ENCODE assay signal across 25 mouse cellular contexts in the genomic region with DNA sequence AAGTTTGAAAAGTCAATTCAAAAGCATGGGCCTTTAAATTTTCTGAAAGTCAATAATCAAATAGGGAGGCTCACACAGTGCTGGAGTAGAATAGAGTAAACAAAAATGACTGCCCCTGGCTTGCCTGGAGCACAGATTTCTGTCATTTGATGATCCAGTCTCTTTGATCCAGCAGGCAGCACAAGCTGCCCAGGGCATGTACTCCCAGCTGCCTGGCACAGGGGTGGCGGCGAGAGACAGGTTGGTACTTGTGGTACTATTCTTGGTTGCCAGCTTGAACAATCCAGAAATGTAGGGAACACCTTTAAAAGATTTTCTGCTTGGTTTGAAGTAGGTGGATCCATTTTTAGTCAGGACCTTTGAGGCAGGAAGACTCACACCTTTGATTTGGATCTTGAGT. TPM values are rescaled to one million over a fixed set of nuclear protein-coding genes. Genes with fewer than 3 reads are reported as not detected.
DNase-seq lines count a peak whose midpoint lies in the region; ATAC-seq and TF ChIP-seq lines count a peak whose summit lies in the region.
"Had no signal": no experiment of that assay in that cellular context is flagged by ENCODE, and none has a peak within 500 bp of the region (broad histone marks: within the 10 kb centered on the region; RNA-seq: fewer than 3 reads in every experiment).

No protein-coding gene starts in this region.

- H3K9ac ChIP-seq in forebrain, embryonic 11.5 days (ENCODE audit: low read length) = no peak overlapping the region
- H3K9ac ChIP-seq: embryonic facial prominence, embryonic 13.5 days; embryonic facial prominence, embryonic 15.5 days; forebrain, embryonic 12.5 days had no signal

- no peak for DNase-seq in spleen, adult 2 months (ENCODE audit: low read depth in 1 of 2, low spot score in 2 of 2)
- no peak for DNase-seq in spleen, adult 18-20 months
- DNase-seq in urinary bladder, postnatal 14 days (ENCODE audit: low spot score) = peak; percentile 53
- DNase-seq in urinary bladder, postnatal 10 days (ENCODE audit: low spot score) = no peak
- peak; percentile 36 for DNase-seq in brain, adult 2 months (ENCODE audit: low read depth, low spot score)
- no peak for DNase-seq in left cerebral cortex, adult 18-20 months (ENCODE audit: low spot score in 2 of 2)
- no peak for DNase-seq in forebrain, embryonic 11.5 days (ENCODE audit: low spot score)
- DNase-seq: adrenal gland, adult 2 months; adrenal gland, postnatal 10 days; adrenal gland, postnatal 25 days; cerebellum, adult 11 months; cerebellum, adult 18-20 months; cerebellum, adult 8-10 months; cerebellum, adult 9-11 months; cerebellum, postnatal 14 days; cerebellum, postnatal 36 days; embryo, embryonic 11 days had no signal

- no peak for ATAC-seq in forebrain, embryonic 11.5 days (replicated peaks; ENCODE audit: low FRiP score)
- ATAC-seq: forebrain, embryonic 14.5 days; forebrain, embryonic 16.5 days had no signal

- H3K9me3 ChIP-seq in forebrain, embryonic 11.5 days (ENCODE audit: control insufficient read depth, low read length) = no peaks in the 10 kb centered on the region
- H3K9me3 ChIP-seq: embryonic facial prominence, embryonic 13.5 days; embryonic facial prominence, embryonic 15.5 days; forebrain, embryonic 12.5 days had no signal

- H3K4me2 ChIP-seq in forebrain, embryonic 11.5 days (ENCODE audit: low read depth, low read length, severe bottlenecking) = no peak overlapping the region
- H3K4me2 ChIP-seq: embryonic facial prominence, embryonic 13.5 days; embryonic facial prominence, embryonic 15.5 days; forebrain, embryonic 12.5 days had no signal

- H3K4me3 ChIP-seq in spleen, adult 2 months (ENCODE audit: extremely low read depth, insufficient read depth, insufficient read length) = no peak overlapping the region
- no peak overlapping the region for H3K4me3 ChIP-seq in macrophage (ENCODE audit: inconsistent target)
- H3K4me3 ChIP-seq in forebrain, embryonic 11.5 days (ENCODE audit: low read depth, low read length) = no peak overlapping the region
- H3K4me3 ChIP-seq: embryonic facial prominence, embryonic 13.5 days; embryonic facial prominence, embryonic 15.5 days; erythroblast, embryonic 14.5 days; forebrain, embryonic 12.5 days had no signal

- H3K36me3 ChIP-seq in spleen, adult 2 months (ENCODE audit: control insufficient read depth, insufficient read depth, low read length) = peaks cover 5% of the 10 kb centered on the region; the same call in 1 of the 2 replicates
- H3K36me3 ChIP-seq in macrophage (ENCODE audit: inconsistent target) = peaks cover 18% of the 10 kb centered on the region; the same call in 1 of the 2 replicates
- no peaks in the 10 kb centered on the region for H3K36me3 ChIP-seq in forebrain, embryonic 11.5 days (ENCODE audit: control insufficient read depth, insufficient read depth, low read length)
- H3K36me3 ChIP-seq: embryonic facial prominence, embryonic 13.5 days; embryonic facial prominence, embryonic 15.5 days; forebrain, embryonic 12.5 days had no signal

- TF ChIP-seq POLR2A in spleen, adult 2 months (IDR thresholded peaks at IDR 0.05; ENCODE audit: low read depth, low read length) = no peak

- H3K79me2 ChIP-seq in macrophage (ENCODE audit: inconsistent target) = peaks cover 90% of the 10 kb centered on the region

- H3K27me3 ChIP-seq in spleen, adult 2 months (ENCODE audit: control insufficient read depth, insufficient read depth, low read length) = no peaks in the 10 kb centered on the region
- no peaks in the 10 kb centered on the region for H3K27me3 ChIP-seq in forebrain, embryonic 11.5 days (ENCODE audit: control insufficient read depth, insufficient read depth, low read length)
- H3K27me3 ChIP-seq: embryonic facial prominence, embryonic 13.5 days; embryonic facial prominence, embryonic 15.5 days; forebrain, embryonic 12.5 days had no signal

- 93% methylated on average over 2 of the region's 2 CpGs for WGBS in spleen, adult 2 months
- WGBS in macrophage (ENCODE audit: missing documents) = 100% methylated on average over 2 of the region's 2 CpGs
- 92% methylated on average over 2 of the region's 2 CpGs for WGBS in forebrain, embryonic 11.5 days

- no peak for TF ChIP-seq CTCF in spleen, adult 2 months (IDR thresholded peaks at IDR 0.05; ENCODE audit: extremely low read depth, insufficient read depth, insufficient read length, insufficient replicate concordance)

- H3K27ac ChIP-seq in spleen, adult 2 months (ENCODE audit: insufficient read depth, low read length) = 0 out of 2 replicates have a peak overlapping the region, but pooled peaks have one; percentile 18
- H3K27ac ChIP-seq in macrophage = peak overlapping the region; percentile 84
- H3K27ac ChIP-seq in forebrain, embryonic 11.5 days (ENCODE audit: low read depth, low read length) = no peak overlapping the region
- H3K27ac ChIP-seq: embryonic facial prominence, embryonic 13.5 days; embryonic facial prominence, embryonic 15.5 days; forebrain, embryonic 12.5 days had no signal

- H3K4me1 ChIP-seq in spleen, adult 2 months (ENCODE audit: control insufficient read depth, insufficient read depth, insufficient read length) = peaks cover 8% of the 10 kb centered on the region
- 0 out of 2 replicates have a peak, but pooled peaks cover 2% of the 10 kb centered on the region for H3K4me1 ChIP-seq in forebrain, embryonic 11.5 days (replicated peaks; ENCODE audit: control insufficient read depth, insufficient read depth, low read length)
- H3K4me1 ChIP-seq: embryonic facial prominence, embryonic 13.5 days; embryonic facial prominence, embryonic 15.5 days had no signal

RNA-seq across cellular contexts. Expression of a gene that starts 23.3 kb away (rescaled TPM):
- 17.3 and 18.0 TPM in 2 replicates for polyA plus RNA-seq in spleen, adult 2 months (2012; rRNA removed)
- 100 to 1,000 TPM in 17 of 26 experiments, 10 to 100 TPM in 9; 16.9 to 236 (median 130) TPM for total RNA-seq in macrophage (2018; cell fraction: chromatin; rRNA removed)
- total RNA-seq in macrophage (2018; cell fraction: cytosol; rRNA removed) = 100 to 1,000 TPM in 2 of 26 experiments, 10 to 100 TPM in 24; 20.6 to 107 (median 78.6) TPM
- 100 to 1,000 TPM in 15 of 26 experiments, 10 to 100 TPM in 11; 20.6 to 179 (median 118) TPM for total RNA-seq in macrophage (2018; cell fraction: nucleus; rRNA removed)
- polyA plus RNA-seq in macrophage (2018) = 57.1 to 128 TPM (median 92.0 TPM) in 3 replicates
- total RNA-seq in left cerebral cortex, adult 18-20 months (2021) = 10 to 100 TPM in 1 of 2 experiments, 1 to 10 TPM in 1; 8.1 to 10.8 TPM
- polyA plus RNA-seq in forebrain, embryonic 11.5 days (2014; fragmentation: Nextera tagmentation; extraction: Ambion mirVana) = 2.0 and 2.7 TPM in 2 replicates
- polyA plus RNA-seq: C2C12; erythroblast, embryonic 14.5 days had no signal

Comparison
In these comparisons a context has a peak if more than half of its experiments do, and no peak if none do; other contexts are left out.
1. DNase-seq: peak in urinary bladder, postnatal 14 days (single experiment) and brain, adult 2 months (single experiment); none in spleen, adult 2 months (0 of 2), spleen, adult 18-20 months (0 of 2), urinary bladder, postnatal 10 days (single experiment), left cerebral cortex, adult 18-20 months (0 of 2) and forebrain, embryonic 11.5 days (single experiment).